Mouse (Mus musculus) macrophage (primary cell): ENCODE measurements around the gene Sgtb. TPM values are rescaled to one million over a fixed set of nuclear protein-coding genes. Genes with fewer than 3 reads are reported as not detected.

Experiments used
- H3K27ac ChIP-seq: fragments of 350-480 bp; formaldehyde crosslinking; 2 replicates; pipeline ENCODE4 v1.9.0; 2021
- H3K36me3 ChIP-seq: fragments of 350-480 bp; formaldehyde crosslinking; 2 replicates; pipeline ENCODE4 v1.9.0; 2021; ENCODE audit errors: inconsistent target
- H3K4me3 ChIP-seq: fragments of 350-480 bp; formaldehyde crosslinking; 2 replicates; pipeline ENCODE4 v1.9.0; 2021; ENCODE audit errors: inconsistent target
- H3K79me2 ChIP-seq: fragments of 350-480 bp; formaldehyde crosslinking; 2 replicates; pipeline ENCODE4 v1.9.0; 2021; ENCODE audit errors: inconsistent target
- WGBS: methylation state at CpG from one replicate; pipeline ENCODE4 v1.1.7; 2026; ENCODE audit warnings: inconsistent platforms; ENCODE audit not compliant: missing documents; 5-methylcytosine and 5-hydroxymethylcytosine counted together
- polyA plus RNA-seq: library from polyadenylated mRNA; stranded (reverse); fragments of 250-400 nt; gene quantifications from 3 replicates; pipeline ENCODE4 v1.2.4, GENCODE M21; 2018; ENCODE audit warnings: inconsistent platforms

Sgtb gene
- polyA plus RNA-seq, 1 experiment from 2014 or later = 2.8 TPM

DNA sequence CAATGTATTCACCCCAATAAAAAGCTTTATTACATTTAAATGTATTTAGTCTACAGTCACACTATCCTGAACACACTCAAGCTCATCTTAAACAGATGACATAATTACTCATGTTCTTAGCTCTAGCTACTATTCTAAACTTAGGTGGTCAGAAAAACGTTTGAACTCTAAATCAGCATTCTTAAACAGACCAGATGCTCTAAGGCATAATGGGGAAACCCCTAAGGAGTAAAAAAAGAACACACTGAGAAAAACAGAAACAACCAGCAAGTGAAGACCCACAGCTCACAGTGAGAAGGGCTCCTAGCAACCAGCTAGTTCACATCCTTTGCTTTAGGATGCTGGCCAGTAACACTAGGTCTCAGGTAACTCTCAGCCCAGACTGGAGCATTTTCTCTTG is 17.8 kb upstream of the Sgtb start:
- H3K79me2 ChIP-seq = peaks cover 10% of the 10 kb centered on the region; the same call in 1 of the 2 replicates
- H3K27ac ChIP-seq = no peak overlapping the region
- H3K4me3 ChIP-seq = no peak overlapping the region
- H3K36me3 ChIP-seq = no peaks in the 10 kb centered on the region
- WGBS = 7% methylated on average over 1 of the region's 1 CpGs

- H3K27ac ChIP-seq = peak overlapping the region; percentile 19; the same call in 1 of the 2 replicates
- WGBS = 72% methylated on average over 10 of the region's 11 CpGs
- no peaks in the 10 kb centered on the region for H3K36me3 ChIP-seq
- peaks cover 34% of the 10 kb centered on the region for H3K79me2 ChIP-seq
- H3K4me3 ChIP-seq = no peak overlapping the region
Observed at GRCm38 (mm10) chr13:104094531-104095385, 14.8 kb upstream of the Sgtb start.

GRCm38 (mm10) chr13:104095955-104096354 is 13.6 kb upstream of the Sgtb start:
- Histone ChIP-seq H3K4me3 (no peak overlapping the region), H3K79me2 (peaks cover 46% of the 10 kb centered on the region), H3K36me3 (no peaks in the 10 kb centered on the region), H3K27ac (no peak overlapping the region)
- WGBS = 94% methylated on average over 7 of the region's 7 CpGs

- Histone ChIP-seq H3K4me3 (no peak overlapping the region), H3K79me2 (peaks cover 58% of the 10 kb centered on the region), H3K27ac (no peak overlapping the region), H3K36me3 (no peaks in the 10 kb centered on the region)
- WGBS = 99% methylated on average over 7 of the region's 7 CpGs
Observed at GRCm38 (mm10) chr13:104097190-104097589, 12.4 kb upstream of the Sgtb start.

DNA sequence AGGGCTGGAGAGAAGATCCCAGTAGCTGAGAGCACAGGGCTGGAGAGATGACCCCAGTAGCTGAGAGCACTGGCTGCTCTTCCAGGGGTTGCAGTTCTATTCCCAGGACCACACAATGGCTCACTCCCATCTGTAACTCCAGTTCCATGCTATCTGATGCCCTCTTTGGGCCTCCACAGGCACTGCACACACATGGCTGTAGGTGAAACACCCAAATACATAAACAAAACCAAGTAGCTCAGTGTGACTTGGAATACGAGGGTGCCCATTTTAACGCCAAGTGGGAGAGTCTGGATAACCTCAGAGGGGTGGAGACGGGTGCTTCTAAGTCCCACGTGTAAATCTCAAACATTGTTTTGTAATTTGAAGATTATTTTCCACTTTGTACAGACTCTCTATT is 9.1 kb upstream of the Sgtb start:
- H3K79me2 ChIP-seq = peaks cover 85% of the 10 kb centered on the region
- no peak overlapping the region for H3K4me3 ChIP-seq
- WGBS = 90% methylated on average over 4 of the region's 4 CpGs
- no peak overlapping the region for H3K27ac ChIP-seq
- H3K36me3 ChIP-seq = no peaks in the 10 kb centered on the region

- no peak overlapping the region for H3K4me3 ChIP-seq
- WGBS = 84% methylated on average over 5 of the region's 5 CpGs
- no peaks in the 10 kb centered on the region for H3K36me3 ChIP-seq
- H3K27ac ChIP-seq = no peak overlapping the region
- H3K79me2 ChIP-seq = peaks cover 89% of the 10 kb centered on the region
Observed at GRCm38 (mm10) chr13:104101606-104102235, 7.8 kb upstream of the Sgtb start.

DNA sequence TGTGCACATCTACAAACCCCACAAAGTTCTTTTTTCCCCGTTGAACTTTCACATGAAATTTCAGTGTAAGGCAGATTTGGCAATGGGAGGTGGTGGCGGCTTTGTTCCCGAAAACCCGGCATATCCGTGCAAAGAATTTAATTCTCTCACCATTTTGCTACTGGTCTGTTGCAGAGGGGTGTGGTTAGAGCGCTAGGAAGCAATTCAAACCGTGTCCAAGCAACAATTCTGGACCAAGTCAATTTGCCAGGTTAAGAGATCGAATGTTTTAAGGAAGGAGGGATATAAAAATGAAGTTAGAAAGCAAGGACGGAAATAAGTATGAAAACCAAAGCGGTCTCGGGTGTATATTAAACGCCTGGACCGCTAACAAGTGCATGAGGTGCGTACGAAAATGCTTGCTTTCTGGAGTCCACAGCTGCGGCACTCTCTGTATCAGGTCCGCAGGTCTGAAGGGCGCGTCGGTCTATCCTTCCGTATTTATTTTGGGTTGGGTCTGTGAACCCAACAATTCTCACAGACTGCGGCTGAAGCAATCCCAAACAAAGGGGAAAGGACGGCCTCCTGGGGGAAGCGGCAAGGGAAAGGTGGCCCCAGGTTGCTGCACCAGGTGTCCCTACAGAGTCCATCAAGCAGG is 772 bp upstream of the Sgtb start:
- Histone ChIP-seq H3K36me3 (no peaks in the 10 kb centered on the region), H3K4me3 (peak overlapping the region; percentile 96), H3K27ac (peak overlapping the region; percentile 59), H3K79me2 (peaks cover 42% of the 10 kb centered on the region; the same call in 1 of the 2 replicates)
- under 1% methylated on average over 24 of the region's 24 CpGs for WGBS

GRCm38 (mm10) chr13:104109816-104110521 is 428 bp downstream of the Sgtb start:
- Histone ChIP-seq H3K79me2 (peaks cover 32% of the 10 kb centered on the region; the same call in 1 of the 2 replicates), H3K36me3 (no peaks in the 10 kb centered on the region), H3K27ac (no peak overlapping the region), H3K4me3 (peak overlapping the region; percentile 52)
- 13% methylated on average over 32 of the region's 38 CpGs for WGBS

- Histone ChIP-seq H3K27ac (no peak overlapping the region), H3K79me2 (peaks cover 28% of the 10 kb centered on the region; the same call in 1 of the 2 replicates), H3K4me3 (peak overlapping the region; percentile 52; the same call in 1 of the 2 replicates), H3K36me3 (no peaks in the 10 kb centered on the region)
- 57% methylated on average over 7 of the region's 7 CpGs for WGBS
Observed at GRCm38 (mm10) chr13:104110526-104110925, 985 bp downstream of the Sgtb start.

DNA sequence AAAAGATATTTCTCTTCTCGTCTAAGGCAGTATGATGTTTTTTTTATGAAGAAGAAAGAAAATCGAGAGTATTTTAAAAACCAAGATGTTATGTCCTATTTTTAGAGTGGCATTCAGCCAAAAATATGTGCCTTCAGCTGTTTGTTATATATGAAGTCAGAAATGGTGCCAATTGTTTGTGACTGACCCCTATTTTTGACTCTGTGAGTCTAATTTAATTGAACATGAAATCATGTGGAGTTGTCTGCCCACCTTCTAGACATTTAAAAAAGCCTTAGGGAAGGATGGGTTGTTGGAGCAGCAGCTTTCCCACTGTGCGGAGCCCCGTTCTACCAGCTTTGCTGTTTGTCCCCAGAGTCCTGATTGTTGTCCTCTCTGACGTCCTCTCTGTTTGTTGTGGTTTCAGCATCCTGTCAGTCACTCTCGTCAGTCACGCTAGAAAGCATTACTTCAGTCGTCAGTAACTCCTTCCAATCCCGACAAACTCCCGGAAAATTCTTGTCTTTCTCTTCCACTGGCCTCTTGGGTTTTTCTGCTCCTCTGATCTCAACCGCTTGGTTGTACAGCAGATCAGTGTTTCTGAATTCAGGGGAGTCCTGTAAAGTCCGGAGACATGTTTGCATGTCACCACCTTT is 2.8 kb downstream of the Sgtb start:
- H3K36me3 ChIP-seq = no peaks in the 10 kb centered on the region
- H3K4me3 ChIP-seq = no peak overlapping the region
- WGBS = 77% methylated on average over 12 of the region's 12 CpGs
- no peak overlapping the region for H3K27ac ChIP-seq
- peaks cover 9% of the 10 kb centered on the region; the same call in 1 of the 2 replicates for H3K79me2 ChIP-seq

GRCm38 (mm10) chr13:104113782-104114181 is 4.2 kb downstream of the Sgtb start:
- 100% methylated on average over 4 of the region's 4 CpGs for WGBS
- H3K79me2 ChIP-seq = no peaks in the 10 kb centered on the region
- H3K27ac ChIP-seq = no peak overlapping the region
- H3K36me3 ChIP-seq = no peaks in the 10 kb centered on the region
- H3K4me3 ChIP-seq = no peak overlapping the region

DNA sequence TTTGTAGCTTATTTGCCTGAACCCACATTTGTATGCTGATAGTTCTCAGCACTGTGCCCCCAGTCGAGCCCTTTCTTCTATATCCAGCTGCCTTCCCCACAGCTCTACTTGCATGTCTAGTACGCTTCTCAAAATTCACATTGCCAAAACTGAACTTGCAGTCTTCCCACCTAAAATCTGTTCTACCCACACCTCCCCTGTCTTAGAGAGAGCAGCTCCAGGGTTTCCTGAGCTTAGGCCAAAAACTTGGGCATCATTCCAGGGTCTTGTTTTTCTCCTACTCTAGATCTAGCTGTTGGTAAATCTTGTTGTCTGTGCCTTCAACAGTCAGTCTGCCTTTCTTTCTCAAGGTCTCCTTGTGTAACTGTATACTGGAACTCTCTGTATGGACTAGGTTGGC is 5.3 kb downstream of the Sgtb start:
- Histone ChIP-seq H3K79me2 (no peaks in the 10 kb centered on the region), H3K27ac (no peak overlapping the region), H3K4me3 (no peak overlapping the region), H3K36me3 (no peaks in the 10 kb centered on the region)
- 96% methylated on average over 2 of the region's 2 CpGs for WGBS

- Histone ChIP-seq H3K27ac (no peak overlapping the region), H3K79me2 (no peaks in the 10 kb centered on the region), H3K4me3 (no peak overlapping the region), H3K36me3 (no peaks in the 10 kb centered on the region)
- WGBS = 94% methylated on average over 17 of the region's 17 CpGs
Observed at GRCm38 (mm10) chr13:104122078-104122840, 12.7 kb downstream of the Sgtb start.
